Mouse (Mus musculus) kidney, postnatal 25 days (tissue): ENCODE results near the gene Slc46a1.
A peak's percentile ranks its signal among the peaks of the same experiment; 100 is the strongest.

Source experiments
- DNase-seq, 2 experiments: peaks; one replicate each; pipeline ENCODE4 v3.0.0; 2021; ENCODE audit warnings: mixed read lengths in 2 of 2

The Slc46a1 gene

DNA sequence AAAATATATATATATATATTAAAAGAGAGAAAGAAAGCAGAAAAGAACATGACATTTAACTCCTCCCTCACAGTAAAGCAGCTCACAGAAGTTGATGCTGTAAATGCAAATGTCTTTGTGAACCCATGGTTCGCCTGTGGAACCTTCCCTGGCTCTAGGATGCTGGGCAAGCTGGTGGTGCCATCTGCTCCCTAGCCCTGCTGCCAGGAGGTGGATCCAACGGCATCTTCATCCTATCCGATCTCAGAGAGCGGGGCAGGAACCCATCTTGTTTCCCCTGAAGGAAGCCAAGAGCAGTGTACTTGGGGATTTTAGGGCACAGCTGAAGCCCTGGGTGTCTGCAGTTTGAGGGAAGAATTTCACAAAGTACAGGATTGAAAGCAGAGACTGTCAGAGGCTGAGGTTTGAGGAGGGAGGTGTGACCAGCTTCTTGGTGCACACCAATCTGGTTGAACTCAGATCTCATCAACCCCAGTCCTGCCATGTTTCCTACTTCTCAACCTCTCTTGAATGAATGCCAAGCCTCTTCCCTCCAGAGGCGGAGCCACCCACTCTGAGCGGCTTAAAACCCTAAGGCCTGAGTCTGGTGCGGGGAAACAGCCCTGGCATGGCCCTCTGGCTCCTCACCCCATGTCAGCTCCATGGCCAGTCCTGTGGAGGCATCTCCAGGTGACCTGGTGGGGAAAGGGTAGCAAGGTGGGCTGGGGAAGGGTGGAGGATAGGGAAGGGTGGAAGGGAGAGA lies 37.6 kb downstream of the Slc46a1 start, which contains the start of gene Sebox:
Sebox (plus strand) TSS at position 539 of the 742 bp plus-strand sequence.
- no peak for DNase-seq

DNA sequence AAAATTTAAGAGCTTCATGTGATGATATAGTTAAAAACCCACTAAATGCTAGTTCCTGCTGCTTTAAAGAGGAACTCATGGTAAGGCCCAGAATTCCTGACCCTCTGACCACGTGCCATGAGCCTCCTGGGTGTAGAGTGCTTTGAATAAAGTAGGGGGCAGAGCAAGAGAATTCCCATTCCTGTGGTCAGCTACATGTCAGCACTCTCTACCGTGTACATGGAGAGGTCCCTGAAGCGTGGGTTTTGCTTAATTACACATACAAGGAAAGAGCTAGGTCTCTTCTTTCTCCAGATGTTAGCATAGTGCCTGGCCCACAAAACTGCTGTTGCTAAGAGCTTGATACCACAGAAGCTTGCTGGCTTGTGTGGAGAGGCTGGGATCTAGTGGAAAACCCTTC lies 39.9 kb downstream of the Slc46a1 start:
- no peak for DNase-seq

DNA sequence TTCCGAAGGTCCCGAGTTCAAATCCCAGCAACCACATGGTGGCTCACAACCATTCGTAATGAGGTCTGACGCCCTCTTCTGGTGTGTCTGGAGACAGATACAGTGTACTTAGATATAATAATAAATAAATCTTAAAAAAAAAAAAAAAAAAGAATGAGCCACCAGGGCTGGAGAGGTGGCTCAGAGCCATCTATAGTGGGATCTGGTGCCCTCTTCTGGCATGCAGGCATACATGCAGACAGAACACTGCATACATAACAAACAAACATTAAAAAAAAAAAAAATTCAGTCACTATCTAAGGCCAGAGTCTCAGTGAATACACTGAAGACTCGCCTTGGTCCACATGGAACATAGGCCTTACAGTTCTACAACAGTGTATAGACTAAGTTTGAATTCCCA lies 43.7 kb downstream of the Slc46a1 start:
- DNase-seq = no peak

DNA sequence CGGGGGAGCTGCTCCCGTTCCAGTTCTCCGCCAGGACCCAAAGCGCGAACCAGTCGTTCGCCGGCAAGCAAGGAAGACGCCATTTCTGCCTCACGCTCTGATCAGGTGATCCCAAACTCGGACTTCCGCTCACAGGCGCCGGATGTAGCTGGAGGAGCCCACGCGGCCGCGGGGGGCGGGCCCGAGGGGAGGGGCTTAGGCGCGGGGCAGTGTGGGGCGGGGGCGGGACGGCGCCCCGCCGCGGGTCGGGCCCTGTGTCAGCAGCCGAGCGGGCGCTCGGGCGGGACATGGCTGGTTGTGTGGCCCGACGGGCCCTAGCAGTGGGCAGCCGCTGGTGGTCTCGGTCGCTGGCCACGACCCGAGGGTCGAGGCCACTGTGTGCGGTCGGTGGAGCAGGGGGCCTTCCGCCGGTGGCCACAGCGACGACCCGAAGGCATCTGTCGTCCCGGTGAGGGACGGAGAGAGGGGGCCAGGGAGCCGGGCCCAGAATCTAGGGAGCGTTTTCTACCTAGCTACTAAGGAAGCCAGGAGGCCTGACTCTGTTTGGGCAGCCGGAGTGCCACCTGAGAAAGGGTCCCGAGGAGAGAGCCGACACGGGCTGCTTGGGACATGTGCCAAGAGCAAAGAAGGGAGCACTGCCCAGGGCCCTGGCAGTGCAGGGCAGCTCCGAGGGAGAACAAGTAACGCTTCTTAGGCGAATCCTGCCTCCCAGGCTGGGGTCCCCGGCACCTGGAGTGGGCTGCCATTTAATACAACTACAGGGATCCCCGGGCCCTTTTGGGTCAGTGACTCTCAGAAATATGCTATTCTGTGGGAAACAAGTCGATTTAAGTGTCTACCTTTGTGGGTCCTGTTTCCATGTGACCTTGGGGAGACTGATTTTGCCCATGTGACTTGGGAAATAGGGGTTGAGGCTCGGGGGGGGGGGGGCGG lies 46.8 kb downstream of the Slc46a1 start, which contains the start of the genes Tmem199 and Poldip2:
Tmem199 (minus strand) TSS at position 148 of the 933 bp plus-strand sequence.
Poldip2 (plus strand) TSS at position 169 of the 933 bp plus-strand sequence.
- DNase-seq = peak; percentile 92 to 97

DNA sequence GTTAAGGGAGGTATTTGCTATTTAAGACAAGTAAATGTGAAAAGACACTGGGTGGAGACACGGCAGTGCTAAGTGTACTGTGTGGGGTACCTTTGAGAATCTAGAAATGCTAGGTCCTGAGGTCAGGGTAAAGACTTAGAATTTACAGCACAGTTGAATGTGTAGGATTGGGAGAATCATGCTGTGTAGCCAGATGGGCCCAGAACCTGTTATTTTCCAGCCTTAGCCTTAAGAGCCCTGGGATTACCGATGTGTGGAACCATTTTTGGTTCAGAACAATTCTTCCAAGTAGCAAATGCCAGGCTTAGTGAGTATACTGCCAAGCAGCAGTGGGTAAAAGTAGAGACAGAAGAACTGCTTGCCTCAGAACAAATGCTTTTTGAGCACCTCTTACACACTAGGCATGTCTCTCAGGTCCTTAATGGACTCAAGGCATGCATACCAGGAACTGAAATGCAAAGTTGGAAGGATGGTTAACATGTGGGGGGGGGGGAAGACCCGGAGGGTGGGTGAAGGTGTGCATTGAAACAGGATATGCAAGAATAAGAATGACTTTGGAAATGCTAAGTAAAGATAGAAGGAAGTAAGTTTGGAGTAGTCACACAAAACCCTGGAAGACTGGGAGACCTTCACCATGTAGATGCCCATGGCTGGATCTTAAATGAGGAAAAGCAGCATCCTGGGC lies 47.8 kb downstream of the Slc46a1 start:
- DNase-seq = no peak

DNA sequence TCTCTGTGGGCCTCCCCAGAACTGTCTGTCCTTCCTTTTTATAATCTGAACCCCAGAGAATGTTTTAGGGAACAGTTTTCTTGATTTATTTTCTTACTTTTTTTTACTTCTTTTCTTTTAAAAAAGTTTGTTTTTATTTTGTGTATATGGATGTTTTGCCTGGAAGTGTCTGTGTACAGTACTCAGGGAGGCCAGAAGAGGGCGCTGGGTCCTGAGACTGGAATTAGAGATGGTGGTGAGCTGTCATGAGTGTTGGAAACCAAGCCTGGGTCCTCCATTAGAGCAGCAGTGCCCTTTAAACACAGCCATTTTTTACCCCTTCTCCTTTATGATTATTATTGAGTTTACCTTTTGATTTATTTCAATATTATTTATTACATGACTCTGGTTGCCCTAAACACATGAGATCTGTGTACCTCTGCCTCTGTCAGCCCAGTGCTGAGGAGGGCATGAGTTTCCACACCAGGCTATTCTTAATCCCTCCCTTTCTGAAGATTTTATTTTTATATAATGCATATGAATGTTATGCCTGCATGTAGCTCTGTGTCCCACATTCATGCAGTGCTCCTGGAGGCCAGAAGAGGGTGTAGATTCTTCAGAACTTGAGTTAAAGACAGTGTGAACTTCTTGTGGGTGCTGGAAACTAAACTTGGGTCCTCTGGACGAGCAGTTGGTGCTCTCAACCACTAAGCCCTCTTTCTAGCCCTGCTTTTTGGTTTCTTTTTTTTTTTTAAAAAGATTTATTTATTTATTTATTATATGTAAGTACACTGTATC lies 50.2 kb downstream of the Slc46a1 start:
- DNase-seq = no peak

DNA sequence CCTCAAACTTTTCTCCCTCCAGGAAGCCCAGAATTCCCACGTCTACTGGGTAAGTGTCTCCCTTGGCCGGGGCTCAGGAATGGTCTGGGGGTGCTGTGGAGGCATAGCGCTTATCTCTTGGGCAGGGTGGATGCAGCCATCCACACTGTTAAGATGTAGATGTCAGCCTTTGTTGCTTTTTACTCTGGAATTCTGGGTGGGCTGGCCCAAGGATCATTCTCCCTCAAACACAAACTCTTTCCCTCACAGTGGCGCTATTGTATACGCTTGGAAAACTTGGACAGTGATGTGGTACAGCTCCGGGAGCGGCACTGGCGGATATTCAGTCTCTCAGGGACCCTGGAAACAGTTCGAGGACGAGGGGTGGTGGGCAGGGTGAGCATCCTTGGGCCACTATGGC lies 53.4 kb downstream of the Slc46a1 start:
- no peak for DNase-seq
